Mouse (Mus musculus) lung, embryonic 14.5 days (tissue): ENCODE data around the gene Npm3. TPM values are rescaled to one million over a fixed set of nuclear protein-coding genes. Genes with fewer than 3 reads are reported as not detected.

Experiments used
- ATAC-seq: fragments of 200-750 bp; cut with Nextera tagmentation; 2 replicates; pipeline ENCODE4 v1.8.0; 2017; ENCODE audit warnings: mild to moderate bottlenecking, moderate TSS enrichment, moderate library complexity; ENCODE audit not compliant: insufficient read depth
- DNase-seq: peaks from one replicate; pipeline ENCODE4 v3.0.0-alpha.2; 2015
- H3K27ac ChIP-seq: fragments of 300-500 bp; sonication (generic); 2 replicates; pipeline ENCODE4 v1.5.1; 2014; ENCODE audit warnings: low read depth, mild to moderate bottlenecking, moderate library complexity
- H3K27me3 ChIP-seq: fragments of 300-500 bp; sonication (generic); 2 replicates; pipeline ENCODE4 v1.6.1; 2014; ENCODE audit warnings: low read length, control low read depth; ENCODE audit not compliant: insufficient read depth
- H3K36me3 ChIP-seq: fragments of 300-500 bp; sonication (generic); 2 replicates; pipeline ENCODE4 v1.6.1; 2014; ENCODE audit warnings: control low read depth; ENCODE audit not compliant: insufficient read depth
- H3K4me1 ChIP-seq: fragments of 300-500 bp; sonication (generic); 2 replicates; pipeline ENCODE4 v1.6.1; 2014; ENCODE audit warnings: antibody characterized with exemption, control low read depth; ENCODE audit not compliant: insufficient read depth
- H3K4me2 ChIP-seq: fragments of 300-500 bp; sonication (generic); 2 replicates; pipeline ENCODE4 v1.6.1; 2014; ENCODE audit warnings: mild to moderate bottlenecking
- H3K4me3 ChIP-seq: fragments of 300-500 bp; sonication (generic); 2 replicates; pipeline ENCODE4 v1.5.1; 2014; ENCODE audit warnings: low read depth, low read length
- H3K9ac ChIP-seq: fragments of 300-500 bp; sonication (generic); 2 replicates; pipeline ENCODE4 v1.6.1; 2014
- H3K9me3 ChIP-seq: fragments of 300-500 bp; sonication (generic); 2 replicates; pipeline ENCODE4 v1.6.1; 2016; ENCODE audit warnings: low read depth, low read length, control low read depth
- CTCF ChIP-seq: IDR thresholded peaks from 2 replicates; pipeline ENCODE4 v1.5.1; 2016; ENCODE audit warnings: antibody characterized with exemption, low read depth
- WGBS: fragments of 180-500 bp; shearing (Covaris S2); extraction: QIAGEN DNeasy Blood & Tissue Kit; methylation state at CpG from one replicate; pipeline ENCODE4 v1.1.7; 2014; 5-methylcytosine and 5-hydroxymethylcytosine counted together
- polyA plus RNA-seq: library from polyadenylated mRNA; unstranded; fragments of >200 nt; fragmentation: Nextera tagmentation; extraction: Ambion mirVana; gene quantifications from 2 replicates; pipeline ENCODE4 v1.2.1, GENCODE M21; 2014

Gene Npm3
- polyA plus RNA-seq, 1 experiment from 2014 or later = 20.0 TPM

- Histone ChIP-seq H3K27ac (no peak overlapping the region), H3K36me3 (no peaks in the 10 kb centered on the region), H3K4me1 (peaks cover 10% of the 10 kb centered on the region; the same call in 1 of the 2 replicates), H3K9me3 (no peaks in the 10 kb centered on the region), H3K9ac (no peak overlapping the region), H3K4me3 (peak overlapping the region; percentile 48), H3K27me3 (peaks cover 94% of the 10 kb centered on the region), H3K4me2 (peak overlapping the region; percentile 88; the same call in 1 of the 2 replicates)
- no peak for TF ChIP-seq CTCF
- WGBS = 2% methylated on average over 45 of the region's 45 CpGs
- no peak for ATAC-seq
- DNase-seq = no peak
Measured at GRCm38 (mm10) chr19:45741431-45742217, 7.8 kb downstream of the Npm3 start.

DNA sequence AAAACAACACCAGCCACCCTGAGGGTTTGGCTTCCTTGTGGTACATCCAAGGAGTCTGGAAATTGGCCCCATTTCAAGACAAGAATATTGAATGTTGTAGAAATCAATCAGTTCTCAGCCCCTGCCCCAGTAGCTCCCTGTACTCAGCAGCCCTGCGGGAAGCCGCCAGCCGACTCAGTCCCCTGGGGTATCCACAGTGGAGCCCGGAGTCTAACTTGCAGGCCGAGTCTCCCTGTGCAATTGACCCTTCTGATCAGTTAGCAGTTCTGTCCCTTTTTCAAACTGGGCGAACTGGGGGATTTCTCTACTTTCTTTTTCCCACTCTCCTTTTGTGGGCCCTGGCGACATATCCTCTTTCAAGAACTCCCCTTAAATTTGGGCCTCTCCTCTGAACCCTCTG, 8.6 kb downstream of the Npm3 start:
- no peak for TF ChIP-seq CTCF
- no peak for ATAC-seq
- WGBS = 8% methylated on average over 7 of the region's 7 CpGs
- Histone ChIP-seq H3K4me3 (no peak overlapping the region), H3K27me3 (peaks cover 97% of the 10 kb centered on the region), H3K4me2 (no peak overlapping the region), H3K36me3 (no peaks in the 10 kb centered on the region), H3K9me3 (no peaks in the 10 kb centered on the region), H3K27ac (no peak overlapping the region), H3K9ac (no peak overlapping the region), H3K4me1 (peaks cover 10% of the 10 kb centered on the region; the same call in 1 of the 2 replicates)
- no peak for DNase-seq

GRCm38 (mm10) chr19:45740233-45740632, 9.2 kb downstream of the Npm3 start:
- Histone ChIP-seq H3K4me1 (peaks cover 10% of the 10 kb centered on the region; the same call in 1 of the 2 replicates), H3K9ac (no peak overlapping the region), H3K27ac (no peak overlapping the region), H3K4me2 (no peak overlapping the region), H3K9me3 (no peaks in the 10 kb centered on the region), H3K36me3 (no peaks in the 10 kb centered on the region), H3K27me3 (peaks cover 98% of the 10 kb centered on the region), H3K4me3 (no peak overlapping the region)
- 10% methylated on average over 13 of the region's 13 CpGs for WGBS
- no peak for ATAC-seq
- DNase-seq = no peak
- no peak for TF ChIP-seq CTCF

GRCm38 (mm10) chr19:45738521-45738920, 10.9 kb downstream of the Npm3 start:
- no peak for TF ChIP-seq CTCF
- no peak for DNase-seq
- Histone ChIP-seq H3K4me1 (peaks cover 10% of the 10 kb centered on the region; the same call in 1 of the 2 replicates), H3K4me2 (no peak overlapping the region), H3K27ac (no peak overlapping the region), H3K27me3 (peaks cover 98% of the 10 kb centered on the region), H3K36me3 (no peaks in the 10 kb centered on the region), H3K9ac (no peak overlapping the region), H3K9me3 (no peaks in the 10 kb centered on the region), H3K4me3 (no peak overlapping the region)
- no peak for ATAC-seq
- 69% methylated on average over 5 of the region's 5 CpGs for WGBS

DNA sequence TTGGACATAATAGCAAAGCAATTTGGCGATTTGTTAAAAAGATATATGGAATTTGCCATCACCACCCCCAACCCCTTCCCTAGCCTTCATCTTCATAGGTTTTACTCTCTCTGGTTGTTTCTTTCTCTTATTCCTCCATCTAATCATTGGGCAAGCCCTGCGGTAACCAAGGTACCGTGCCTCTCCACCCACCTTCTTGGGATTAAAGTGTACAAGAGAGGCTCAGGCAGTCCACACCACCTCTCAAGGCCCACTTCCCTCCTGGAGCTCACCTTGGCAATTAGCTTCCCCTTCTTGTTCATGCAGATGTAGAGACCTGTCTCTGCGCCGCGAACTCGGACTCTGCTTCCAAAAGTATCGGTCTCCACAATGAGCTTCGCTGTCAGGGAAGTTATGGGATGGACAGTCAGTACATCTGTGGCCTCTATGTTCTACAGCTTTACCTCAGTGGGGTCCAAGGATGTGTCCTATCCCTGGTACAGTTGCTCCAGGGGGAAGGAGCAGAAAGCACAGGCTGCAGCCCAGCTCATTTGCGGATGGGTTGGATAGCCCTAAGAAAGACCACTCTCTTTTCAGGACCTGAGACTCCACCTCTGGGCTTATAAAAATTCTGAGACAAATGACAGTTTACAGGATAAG, 11.4 kb downstream of the Npm3 start:
- H3K4me3 ChIP-seq = no peak overlapping the region
- H3K9ac ChIP-seq = no peak overlapping the region
- 76% methylated on average over 10 of the region's 10 CpGs for WGBS
- no peak for DNase-seq
- no peak overlapping the region for H3K4me2 ChIP-seq
- TF ChIP-seq CTCF = no peak
- H3K27me3 ChIP-seq = peaks cover 98% of the 10 kb centered on the region
- no peaks in the 10 kb centered on the region for H3K36me3 ChIP-seq
- H3K9me3 ChIP-seq = no peaks in the 10 kb centered on the region
- ATAC-seq = no peak
- no peak overlapping the region for H3K27ac ChIP-seq
- peaks cover 10% of the 10 kb centered on the region; the same call in 1 of the 2 replicates for H3K4me1 ChIP-seq

DNA sequence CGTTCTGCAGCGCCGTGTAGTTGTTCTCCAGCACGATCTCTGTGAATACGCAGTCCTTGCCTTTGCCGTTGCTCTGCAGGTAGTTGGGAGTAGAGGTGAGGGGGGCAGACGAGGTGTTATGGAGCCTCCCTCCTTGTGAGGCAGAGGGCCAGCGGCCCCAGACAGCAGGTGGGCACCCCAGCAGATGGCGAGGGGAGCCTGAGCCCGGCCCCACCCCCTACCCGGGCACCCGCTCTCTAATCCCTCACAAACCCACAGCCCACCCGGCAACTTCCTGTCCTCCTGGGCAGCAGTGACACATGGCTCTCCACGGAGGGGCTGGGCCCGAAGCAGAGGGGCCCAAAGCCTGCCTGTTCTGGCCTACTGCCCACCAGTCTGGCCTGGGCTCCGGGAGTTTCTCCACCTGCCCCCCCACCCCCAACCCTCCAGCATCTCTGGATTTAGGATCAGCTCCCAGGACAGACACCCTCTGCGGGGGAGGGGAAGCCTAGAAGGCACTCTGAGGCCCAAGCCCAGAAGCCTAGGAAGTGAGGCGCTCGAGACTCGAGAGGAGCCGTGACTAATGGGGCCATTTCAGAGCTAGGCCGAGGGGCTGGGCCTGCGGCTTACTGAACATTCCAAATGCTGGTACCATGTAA, 12.1 kb downstream of the Npm3 start:
- H3K27ac ChIP-seq = no peak overlapping the region
- ATAC-seq (peak; percentile 39; the same call in 1 of the 2 replicates), DNase-seq (no peak)
- peaks cover 99% of the 10 kb centered on the region for H3K27me3 ChIP-seq
- TF ChIP-seq CTCF = no peak
- no peak overlapping the region for H3K9ac ChIP-seq
- no peaks in the 10 kb centered on the region for H3K9me3 ChIP-seq
- WGBS = 15% methylated on average over 23 of the region's 23 CpGs
- peak overlapping the region; percentile 27 for H3K4me3 ChIP-seq
- H3K36me3 ChIP-seq = no peaks in the 10 kb centered on the region
- H3K4me1 ChIP-seq = peaks cover 9% of the 10 kb centered on the region; the same call in 1 of the 2 replicates
- H3K4me2 ChIP-seq = peak overlapping the region; percentile 62

DNA sequence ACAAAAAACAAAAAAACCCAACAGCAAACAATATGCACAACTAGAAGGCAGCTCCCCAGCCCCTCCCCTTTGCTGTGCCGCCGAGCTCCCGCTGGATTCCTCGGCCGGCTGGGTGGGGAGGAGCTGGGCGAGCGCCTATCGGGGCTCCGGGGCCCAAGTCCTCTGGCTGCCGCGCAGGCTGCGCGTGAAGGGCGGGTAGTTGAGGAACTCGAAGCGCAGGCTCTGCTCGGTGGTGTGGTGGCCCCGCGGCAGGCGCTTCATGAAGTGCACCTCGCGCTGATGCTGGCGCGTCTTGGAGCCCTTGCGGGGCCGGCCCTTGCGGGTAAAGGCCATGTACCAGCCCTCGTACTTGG, 12.6 kb downstream of the Npm3 start:
- Histone ChIP-seq H3K9ac (no peak overlapping the region), H3K27ac (no peak overlapping the region), H3K36me3 (no peaks in the 10 kb centered on the region), H3K27me3 (peaks cover 97% of the 10 kb centered on the region), H3K4me3 (peak overlapping the region; percentile 27), H3K4me1 (peaks cover 6% of the 10 kb centered on the region; the same call in 1 of the 2 replicates), H3K9me3 (no peaks in the 10 kb centered on the region), H3K4me2 (peak overlapping the region; percentile 62)
- peak; percentile 63; the same call in 1 of the 2 replicates for ATAC-seq
- 1% methylated on average over 28 of the region's 28 CpGs for WGBS
- TF ChIP-seq CTCF = no peak
- peak; percentile 78 for DNase-seq
